Mouse (Mus musculus) limb, embryonic 12.5 days (tissue): ENCODE data around the gene Hist1h3g. TPM values are rescaled to one million over a fixed set of nuclear protein-coding genes. Genes with fewer than 3 reads are reported as not detected.

Source experiments
- ATAC-seq: fragments of 200-750 bp; cut with Nextera tagmentation; 2 replicates; pipeline ENCODE4 v1.8.0; 2017; ENCODE audit warnings: low read depth, moderate TSS enrichment; ENCODE audit not compliant: insufficient number of reproducible peaks, insufficient read depth, low FRiP score, low TSS enrichment
- H3K27ac ChIP-seq: fragments of 300-500 bp; sonication (generic); 2 replicates; pipeline ENCODE4 v1.5.1; 2016; ENCODE audit warnings: mild to moderate bottlenecking, moderate library complexity
- H3K27me3 ChIP-seq: fragments of 300-500 bp; sonication (generic); 2 replicates; pipeline ENCODE4 v1.6.1; 2016; ENCODE audit warnings: mild to moderate bottlenecking, moderate library complexity
- H3K36me3 ChIP-seq: fragments of 300-500 bp; sonication (generic); 2 replicates; pipeline ENCODE4 v1.6.1; 2016; ENCODE audit warnings: mild to moderate bottlenecking, moderate library complexity
- H3K4me1 ChIP-seq: fragments of 300-500 bp; sonication (generic); replicated peaks from 2 replicates; pipeline ENCODE4 v1.6.1; 2016
- H3K4me2 ChIP-seq: fragments of 300-500 bp; sonication (generic); 2 replicates; pipeline ENCODE4 v1.6.1; 2016; ENCODE audit warnings: mild to moderate bottlenecking, moderate library complexity
- H3K4me3 ChIP-seq: fragments of 300-500 bp; sonication (generic); replicated peaks from 2 replicates; pipeline ENCODE4 v1.5.1; 2016; ENCODE audit warnings: mild to moderate bottlenecking
- H3K9ac ChIP-seq: fragments of 300-500 bp; sonication (generic); replicated peaks from 2 replicates; pipeline ENCODE4 v1.6.1; 2016; ENCODE audit warnings: mild to moderate bottlenecking, moderate library complexity
- H3K9me3 ChIP-seq: fragments of 300-500 bp; sonication (generic); 2 replicates; pipeline ENCODE4 v1.6.1; 2016; ENCODE audit warnings: mild to moderate bottlenecking, moderate library complexity
- WGBS: fragments of 180-500 bp; shearing (Covaris S2); methylation state at CpG from one replicate; pipeline ENCODE4 v1.1.7; 2016; 5-methylcytosine and 5-hydroxymethylcytosine counted together
- polyA plus RNA-seq: library from polyadenylated mRNA; unstranded; fragments of >200 nt; fragmentation: Nextera tagmentation; extraction: Ambion mirVana; gene quantifications from 2 replicates; pipeline ENCODE4 v1.2.1, GENCODE M21; 2016

Gene Hist1h3g
- polyA plus RNA-seq, 1 experiment from 2014 or later: 17.3 TPM

- H3K27ac ChIP-seq: 0 out of 2 replicates have a peak overlapping the region, but pooled peaks have one; percentile 72
Measured at GRCm38 (mm10) chr13:23515826-23516620, 19.2 kb upstream of the Hist1h3g start.

GRCm38 (mm10) chr13:23516822-23517602 is 18.2 kb upstream of the Hist1h3g start:
- H3K4me3 ChIP-seq: peak overlapping the region; percentile 48
- H3K9ac ChIP-seq: 0 out of 2 replicates have a peak overlapping the region, but pooled peaks have one; percentile 37
- H3K4me1 ChIP-seq: no peaks in the 10 kb centered on the region; the same call in 1 of the 2 replicates
- no peaks in the 10 kb centered on the region for H3K9me3 ChIP-seq
- WGBS: under 1% methylated on average over 19 of the region's 19 CpGs
- H3K36me3 ChIP-seq: no peaks in the 10 kb centered on the region
- ATAC-seq: no peak
- no peaks in the 10 kb centered on the region for H3K27me3 ChIP-seq
- peak overlapping the region; percentile 84 for H3K27ac ChIP-seq
- H3K4me2 ChIP-seq: peak overlapping the region; percentile 75

More at GRCm38 (mm10) chr13:23515826-23516620, 19.2 kb upstream of the Hist1h3g start:
- no peaks in the 10 kb centered on the region for H3K27me3 ChIP-seq
- H3K4me3 ChIP-seq: peak overlapping the region; percentile 48
- H3K4me2 ChIP-seq: peak overlapping the region; percentile 59
- no peaks in the 10 kb centered on the region for H3K36me3 ChIP-seq
- H3K9me3 ChIP-seq: no peaks in the 10 kb centered on the region
- peak overlapping the region; percentile 60 for H3K9ac ChIP-seq
- H3K4me1 ChIP-seq: no peaks in the 10 kb centered on the region; the same call in 1 of the 2 replicates
- 45% methylated on average over 15 of the region's 15 CpGs for WGBS
- no peak for ATAC-seq

GRCm38 (mm10) chr13:23517603-23518294 is 17.5 kb upstream of the Hist1h3g start:
- Histone ChIP-seq H3K9ac (0 out of 2 replicates have a peak overlapping the region, but pooled peaks have one; percentile 37), H3K36me3 (no peaks in the 10 kb centered on the region), H3K4me2 (peak overlapping the region; percentile 75), H3K27ac (peak overlapping the region; percentile 84), H3K4me3 (peak overlapping the region; percentile 48), H3K9me3 (no peaks in the 10 kb centered on the region), H3K27me3 (no peaks in the 10 kb centered on the region), H3K4me1 (no peaks in the 10 kb centered on the region; the same call in 1 of the 2 replicates)
- WGBS: under 1% methylated on average over 27 of the region's 27 CpGs
- peak; percentile 76 for ATAC-seq

GRCm38 (mm10) chr13:23518295-23518603 is 17.0 kb upstream of the Hist1h3g start:
- H3K9ac ChIP-seq: no peak overlapping the region
- H3K4me2 ChIP-seq: peak overlapping the region; percentile 75

GRCm38 (mm10) chr13:23518885-23519284 is 16.3 kb upstream of the Hist1h3g start:
- Histone ChIP-seq H3K9ac (no peak overlapping the region), H3K4me1 (no peaks in the 10 kb centered on the region; the same call in 1 of the 2 replicates), H3K4me2 (peak overlapping the region; percentile 75), H3K27me3 (no peaks in the 10 kb centered on the region), H3K4me3 (peak overlapping the region; percentile 48), H3K36me3 (no peaks in the 10 kb centered on the region), H3K9me3 (no peaks in the 10 kb centered on the region), H3K27ac (peak overlapping the region; percentile 45; the same call in 1 of the 2 replicates)
- ATAC-seq: no peak
- WGBS: under 1% methylated on average over 6 of the region's 6 CpGs

More at GRCm38 (mm10) chr13:23518295-23518603, 17.0 kb upstream of the Hist1h3g start:
- Histone ChIP-seq H3K4me1 (no peaks in the 10 kb centered on the region; the same call in 1 of the 2 replicates), H3K27ac (no peak overlapping the region), H3K4me3 (peak overlapping the region; percentile 48), H3K36me3 (no peaks in the 10 kb centered on the region), H3K9me3 (no peaks in the 10 kb centered on the region), H3K27me3 (no peaks in the 10 kb centered on the region)
- ATAC-seq: no peak
- WGBS: under 1% methylated on average over 6 of the region's 6 CpGs

GRCm38 (mm10) chr13:23519416-23519815 is 15.8 kb upstream of the Hist1h3g start:
- H3K27me3 ChIP-seq: no peaks in the 10 kb centered on the region
- no peaks in the 10 kb centered on the region for H3K9me3 ChIP-seq
- peak overlapping the region; percentile 45; the same call in 1 of the 2 replicates for H3K27ac ChIP-seq
- H3K4me2 ChIP-seq: peak overlapping the region; percentile 75
- peak overlapping the region; percentile 48 for H3K4me3 ChIP-seq
- no peaks in the 10 kb centered on the region for H3K36me3 ChIP-seq
- no peaks in the 10 kb centered on the region; the same call in 1 of the 2 replicates for H3K4me1 ChIP-seq
- no peak for ATAC-seq
- WGBS: under 1% methylated on average over 10 of the region's 10 CpGs
- H3K9ac ChIP-seq: no peak overlapping the region

GRCm38 (mm10) chr13:23521703-23522102 is 13.5 kb upstream of the Hist1h3g start:
- H3K27me3 ChIP-seq: no peaks in the 10 kb centered on the region
- no peak overlapping the region for H3K27ac ChIP-seq
- peaks cover 5% of the 10 kb centered on the region; the same call in 1 of the 2 replicates for H3K4me1 ChIP-seq
- peak overlapping the region; percentile 36 for H3K4me2 ChIP-seq
- H3K9me3 ChIP-seq: no peaks in the 10 kb centered on the region
- under 1% methylated on average over 14 of the region's 14 CpGs for WGBS
- no peaks in the 10 kb centered on the region for H3K36me3 ChIP-seq
- no peak overlapping the region for H3K9ac ChIP-seq
- no peak for ATAC-seq
- peak overlapping the region; percentile 12 for H3K4me3 ChIP-seq

- WGBS: 64% methylated on average over 5 of the region's 5 CpGs
- Histone ChIP-seq H3K9me3 (no peaks in the 10 kb centered on the region), H3K9ac (no peak overlapping the region), H3K4me3 (no peak overlapping the region), H3K27ac (no peak overlapping the region), H3K36me3 (no peaks in the 10 kb centered on the region), H3K27me3 (no peaks in the 10 kb centered on the region), H3K4me1 (peaks cover 10% of the 10 kb centered on the region; the same call in 1 of the 2 replicates), H3K4me2 (no peak overlapping the region)
- no peak for ATAC-seq
Measured at GRCm38 (mm10) chr13:23523976-23524375, 11.2 kb upstream of the Hist1h3g start.

GRCm38 (mm10) chr13:23524654-23525053 is 10.6 kb upstream of the Hist1h3g start:
- no peak overlapping the region for H3K9ac ChIP-seq
- no peaks in the 10 kb centered on the region for H3K36me3 ChIP-seq
- WGBS: 6% methylated on average over 5 of the region's 5 CpGs
- no peak overlapping the region for H3K27ac ChIP-seq
- peaks cover 12% of the 10 kb centered on the region; the same call in 1 of the 2 replicates for H3K4me1 ChIP-seq
- ATAC-seq: no peak
- no peak overlapping the region for H3K4me3 ChIP-seq
- no peaks in the 10 kb centered on the region for H3K27me3 ChIP-seq
- peak overlapping the region; percentile 9; the same call in 1 of the 2 replicates for H3K4me2 ChIP-seq
- H3K9me3 ChIP-seq: no peaks in the 10 kb centered on the region

- no peak overlapping the region for H3K27ac ChIP-seq
- H3K36me3 ChIP-seq: no peaks in the 10 kb centered on the region
- H3K9ac ChIP-seq: no peak overlapping the region; the same call in 1 of the 2 replicates
- peak overlapping the region; percentile 39 for H3K4me3 ChIP-seq
- H3K27me3 ChIP-seq: no peaks in the 10 kb centered on the region
- peak overlapping the region; percentile 57 for H3K4me2 ChIP-seq
- H3K9me3 ChIP-seq: no peaks in the 10 kb centered on the region
- WGBS: 2% methylated on average over 10 of the region's 10 CpGs
- peaks cover 12% of the 10 kb centered on the region; the same call in 1 of the 2 replicates for H3K4me1 ChIP-seq
- ATAC-seq: no peak
Measured at GRCm38 (mm10) chr13:23525901-23526300, 9.3 kb upstream of the Hist1h3g start.
